8 mouse cellular contexts compared by ENCODE assay signal in the genomic region with DNA sequence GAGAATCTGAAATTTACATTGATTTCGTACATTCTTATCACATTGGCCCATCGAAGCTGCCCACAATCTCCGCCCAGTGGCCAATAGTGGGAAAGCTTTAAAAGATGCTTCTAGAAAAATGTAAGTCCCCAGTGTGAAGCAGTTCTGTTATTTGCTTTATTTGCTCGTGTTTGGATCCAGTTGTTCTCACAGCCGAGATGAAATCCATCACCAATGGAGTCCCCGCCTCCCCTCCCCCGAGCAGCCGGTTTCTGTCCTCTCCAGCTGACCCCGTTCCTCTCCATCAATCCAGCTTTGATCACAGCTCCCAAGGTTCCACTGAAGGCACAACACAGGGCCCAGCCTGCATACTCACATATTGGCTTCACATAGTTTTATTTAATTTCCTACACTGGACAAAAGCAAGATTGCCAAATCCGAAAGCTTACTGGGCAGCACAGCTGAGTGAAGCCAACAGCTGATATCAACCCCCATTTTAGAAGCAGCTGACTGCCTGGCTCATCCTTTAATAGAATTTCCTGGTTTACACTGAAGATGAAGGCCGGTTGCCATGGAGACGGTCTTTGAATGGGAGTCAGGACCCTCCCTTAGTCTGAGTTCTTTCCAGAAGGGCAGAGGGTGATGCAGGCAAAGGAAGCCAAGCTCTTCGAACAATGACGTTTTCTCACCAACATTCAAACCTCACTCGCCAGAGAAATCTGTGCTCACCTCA.
DNase-seq lines count a peak whose midpoint lies in the region; ATAC-seq lines count a peak whose summit lies in the region.

No protein-coding gene starts in this region.

- H3K27me3 ChIP-seq in hindbrain, embryonic 13.5 days: no peaks in the 10 kb centered on the region
- H3K27me3 ChIP-seq in neural tube, embryonic 11.5 days (ENCODE audit: control insufficient read depth, insufficient read depth, low read length): no peaks in the 10 kb centered on the region

- H3K9me3 ChIP-seq in hindbrain, embryonic 13.5 days: no peaks in the 10 kb centered on the region
- no peaks in the 10 kb centered on the region for H3K9me3 ChIP-seq in neural tube, embryonic 11.5 days (ENCODE audit: control insufficient read depth, low read length)

- H3K27ac ChIP-seq in hindbrain, embryonic 13.5 days: peak overlapping the region; percentile 84
- peak overlapping the region; percentile 47 for H3K27ac ChIP-seq in neural tube, embryonic 11.5 days (ENCODE audit: low read depth, low read length)

- 0 out of 2 replicates have a peak overlapping the region, but pooled peaks have one; percentile 13 for H3K4me2 ChIP-seq in hindbrain, embryonic 13.5 days
- H3K4me2 ChIP-seq in neural tube, embryonic 11.5 days (ENCODE audit: low read depth): no peak overlapping the region

- no peaks in the 10 kb centered on the region for H3K36me3 ChIP-seq in hindbrain, embryonic 13.5 days
- no peaks in the 10 kb centered on the region for H3K36me3 ChIP-seq in neural tube, embryonic 11.5 days (ENCODE audit: control insufficient read depth, insufficient read depth, low read length)

- no peak overlapping the region for H3K4me3 ChIP-seq in hindbrain, embryonic 13.5 days
- H3K4me3 ChIP-seq in neural tube, embryonic 11.5 days (ENCODE audit: low read depth, low read length): no peak overlapping the region

- H3K4me1 ChIP-seq in hindbrain, embryonic 13.5 days (replicated peaks): peaks cover 17% of the 10 kb centered on the region
- peaks cover 8% of the 10 kb centered on the region; the same call in 1 of the 2 replicates for H3K4me1 ChIP-seq in neural tube, embryonic 11.5 days (ENCODE audit: control insufficient read depth, insufficient read depth, low read length)

- WGBS in hindbrain, embryonic 13.5 days: 35% methylated on average over 15 of the region's 15 CpGs
- 48% methylated on average over 15 of the region's 15 CpGs for WGBS in neural tube, embryonic 11.5 days

- H3K9ac ChIP-seq in hindbrain, embryonic 13.5 days: no peak overlapping the region
- no peak overlapping the region; the same call in 1 of the 2 replicates for H3K9ac ChIP-seq in neural tube, embryonic 11.5 days (ENCODE audit: low read length)

- intact Hi-C loops in left cerebral cortex, postnatal 10 days (cut with DNase I): no loop called here
- intact Hi-C loops in heart, postnatal 25 days (cut with DNase I): no loop called here

- peak; percentile 86 for ATAC-seq in hindbrain, embryonic 13.5 days (ENCODE audit: low FRiP score)
- peak; percentile 78 for ATAC-seq in neural tube, embryonic 11.5 days (ENCODE audit: insufficient read depth, low FRiP score, low TSS enrichment)

- DNase-seq in left cerebral cortex, postnatal 10 days (ENCODE audit: extremely low spot score in 1 of 2, low spot score in 2 of 2): peak; percentile 35 to 60
- no peak for DNase-seq in left cerebral cortex, adult 11 months (ENCODE audit: low spot score)
- peak; percentile 61 for DNase-seq in embryo, embryonic 11.5 days (ENCODE audit: low read depth, low spot score)
- peak; percentile 83 for DNase-seq in neural tube, embryonic 11.5 days (ENCODE audit: low spot score)
- no peak for DNase-seq in heart, postnatal 25 days (ENCODE audit: low spot score)
- DNase-seq in urinary bladder, adult 18-20 months (ENCODE audit: low spot score in 2 of 2): no peak
- no peak for DNase-seq in cerebellum, adult 9-10 months

Comparison
In these comparisons a context has a peak if more than half of its experiments do, and no peak if none do; other contexts are left out.
1. DNase-seq: peak in left cerebral cortex, postnatal 10 days (2 of 2), embryo, embryonic 11.5 days (single experiment) and neural tube, embryonic 11.5 days (single experiment); none in left cerebral cortex, adult 11 months (single experiment), heart, postnatal 25 days (single experiment), urinary bladder, adult 18-20 months (0 of 2) and cerebellum, adult 9-10 months (single experiment).